Mouse (Mus musculus) liver, postnatal 0 days (tissue): ENCODE data around the gene Psmd11. TPM values are rescaled to one million over a fixed set of nuclear protein-coding genes. Genes with fewer than 3 reads are reported as not detected.

Experiments
- ATAC-seq: fragments of 200-750 bp; cut with Nextera tagmentation; 2 replicates; pipeline ENCODE4 v1.8.0; 2017; ENCODE audit warnings: mild to moderate bottlenecking, moderate library complexity
- DNase-seq: peaks from one replicate; pipeline ENCODE4 v3.0.0-alpha.2; 2016
- H3K27ac ChIP-seq: fragments of 300-500 bp; sonication (generic); 2 replicates; pipeline ENCODE4 v1.5.1; 2014; ENCODE audit warnings: antibody characterized with exemption, moderate library complexity, mild to moderate bottlenecking, low read depth
- H3K27me3 ChIP-seq: fragments of 300-500 bp; sonication (generic); 2 replicates; pipeline ENCODE4 v1.6.1; 2014; ENCODE audit warnings: low read length, control low read depth, mixed read lengths; ENCODE audit not compliant: insufficient read depth
- H3K36me3 ChIP-seq: fragments of 300-500 bp; sonication (generic); replicated peaks from 2 replicates; pipeline ENCODE4 v1.6.1; 2014; ENCODE audit warnings: mild to moderate bottlenecking, control low read depth, low read length, moderate library complexity, mixed read lengths; ENCODE audit not compliant: insufficient read depth
- H3K4me1 ChIP-seq: fragments of 300-500 bp; sonication (generic); 2 replicates; pipeline ENCODE4 v1.6.1; 2014; ENCODE audit warnings: antibody characterized with exemption, mild to moderate bottlenecking, control low read depth; ENCODE audit not compliant: insufficient read depth
- H3K4me2 ChIP-seq: fragments of 300-500 bp; sonication (generic); 2 replicates; pipeline ENCODE4 v1.6.1; 2014; ENCODE audit warnings: low read depth, mild to moderate bottlenecking, low read length, moderate library complexity, mixed read lengths
- H3K4me3 ChIP-seq: fragments of 300-500 bp; sonication (generic); 2 replicates; pipeline ENCODE4 v1.5.1; 2014; ENCODE audit warnings: low read depth, low read length
- H3K9ac ChIP-seq: fragments of 300-500 bp; sonication (generic); replicated peaks from 2 replicates; pipeline ENCODE4 v1.6.1; 2014; ENCODE audit warnings: mild to moderate bottlenecking, moderate library complexity
- H3K9me3 ChIP-seq: fragments of 300-500 bp; sonication (generic); 2 replicates; pipeline ENCODE4 v1.6.1; 2016; ENCODE audit warnings: mild to moderate bottlenecking, control low read depth, low read length, mixed read lengths
- CTCF ChIP-seq: sonication (generic); IDR thresholded peaks from 2 replicates; pipeline ENCODE4 v1.5.1; 2016; ENCODE audit warnings: antibody characterized with exemption, low read depth
- EP300 ChIP-seq: IDR thresholded peaks from 2 replicates; pipeline ENCODE4 v1.6.1; 2016; ENCODE audit warnings: antibody characterized with exemption, low read depth, mild to moderate bottlenecking
- WGBS: fragments of 180-500 bp; shearing (Covaris S2); extraction: QIAGEN DNeasy Blood & Tissue Kit; methylation state at CpG from one replicate; pipeline ENCODE4 v1.1.7; 2014; ENCODE audit not compliant: insufficient replicate concordance; 5-methylcytosine and 5-hydroxymethylcytosine counted together
- polyA plus RNA-seq: library from polyadenylated mRNA; unstranded; fragments of >200 nt; fragmentation: Nextera tagmentation; extraction: Ambion mirVana; gene quantifications from 2 replicates; pipeline ENCODE4 v1.2.1, GENCODE M21; 2015

Psmd11 gene
- polyA plus RNA-seq, 1 experiment from 2014 or later: 143 TPM

- 65% methylated on average over 12 of the region's 12 CpGs for WGBS
- no peak for TF ChIP-seq EP300
- TF ChIP-seq CTCF: no peak
- Histone ChIP-seq H3K4me2 (no peak overlapping the region), H3K4me3 (no peak overlapping the region), H3K4me1 (peaks cover 8% of the 10 kb centered on the region), H3K9me3 (no peaks in the 10 kb centered on the region), H3K9ac (no peak overlapping the region), H3K27me3 (no peaks in the 10 kb centered on the region), H3K36me3 (no peaks in the 10 kb centered on the region), H3K27ac (no peak overlapping the region)
- ATAC-seq: no peak
- DNase-seq: no peak
These were observed 55.9 kb downstream of the Psmd11 start for GRCm38 (mm10) chr11:80484191-80484791.

GRCm38 (mm10) chr11:80485120-80485551 lies 56.7 kb downstream of the Psmd11 start:
- TF ChIP-seq EP300 (no peak), CTCF (no peak)
- WGBS: 85% methylated on average over 9 of the region's 9 CpGs
- Histone ChIP-seq H3K27me3 (no peaks in the 10 kb centered on the region), H3K9me3 (no peaks in the 10 kb centered on the region), H3K4me3 (no peak overlapping the region), H3K27ac (no peak overlapping the region), H3K4me2 (no peak overlapping the region), H3K36me3 (no peaks in the 10 kb centered on the region), H3K9ac (no peak overlapping the region), H3K4me1 (peaks cover 15% of the 10 kb centered on the region)
- no peak for ATAC-seq
- DNase-seq: no peak

DNA sequence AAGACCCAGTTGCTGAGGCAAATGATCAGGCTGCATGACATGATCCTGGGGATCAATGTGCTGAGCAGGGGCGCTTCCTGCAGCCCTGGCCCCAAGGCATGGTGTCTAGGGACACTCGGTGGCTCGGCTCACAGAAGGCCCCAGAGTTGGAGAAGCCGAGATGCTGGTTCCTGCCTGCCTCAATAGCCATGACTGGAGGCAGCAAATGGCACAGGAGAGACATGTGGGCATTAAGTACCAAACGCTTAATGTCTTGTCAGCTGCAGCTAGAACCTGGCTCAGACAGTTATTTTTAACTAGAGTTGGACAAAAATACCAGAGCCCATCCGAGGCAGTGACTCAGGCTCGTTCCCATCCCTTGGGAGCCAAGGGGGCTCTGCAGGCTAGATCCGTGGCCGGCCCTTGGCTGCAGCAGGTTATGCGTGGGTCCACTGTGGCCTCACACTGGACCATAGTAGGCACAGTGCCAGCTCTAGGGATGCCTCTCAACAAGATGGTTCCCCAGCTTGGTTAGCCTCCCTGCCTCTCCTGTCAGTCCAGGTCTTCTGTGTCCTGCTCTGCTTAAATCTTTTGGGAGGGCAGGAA lies 57.3 kb downstream of the Psmd11 start:
- Histone ChIP-seq H3K4me1 (peaks cover 15% of the 10 kb centered on the region), H3K9ac (no peak overlapping the region), H3K27me3 (no peaks in the 10 kb centered on the region), H3K36me3 (no peaks in the 10 kb centered on the region), H3K9me3 (no peaks in the 10 kb centered on the region), H3K27ac (no peak overlapping the region), H3K4me2 (no peak overlapping the region), H3K4me3 (no peak overlapping the region)
- no peak for ATAC-seq
- WGBS: 83% methylated on average over 10 of the region's 10 CpGs
- TF ChIP-seq EP300 (no peak), CTCF (no peak)
- DNase-seq: no peak

DNA sequence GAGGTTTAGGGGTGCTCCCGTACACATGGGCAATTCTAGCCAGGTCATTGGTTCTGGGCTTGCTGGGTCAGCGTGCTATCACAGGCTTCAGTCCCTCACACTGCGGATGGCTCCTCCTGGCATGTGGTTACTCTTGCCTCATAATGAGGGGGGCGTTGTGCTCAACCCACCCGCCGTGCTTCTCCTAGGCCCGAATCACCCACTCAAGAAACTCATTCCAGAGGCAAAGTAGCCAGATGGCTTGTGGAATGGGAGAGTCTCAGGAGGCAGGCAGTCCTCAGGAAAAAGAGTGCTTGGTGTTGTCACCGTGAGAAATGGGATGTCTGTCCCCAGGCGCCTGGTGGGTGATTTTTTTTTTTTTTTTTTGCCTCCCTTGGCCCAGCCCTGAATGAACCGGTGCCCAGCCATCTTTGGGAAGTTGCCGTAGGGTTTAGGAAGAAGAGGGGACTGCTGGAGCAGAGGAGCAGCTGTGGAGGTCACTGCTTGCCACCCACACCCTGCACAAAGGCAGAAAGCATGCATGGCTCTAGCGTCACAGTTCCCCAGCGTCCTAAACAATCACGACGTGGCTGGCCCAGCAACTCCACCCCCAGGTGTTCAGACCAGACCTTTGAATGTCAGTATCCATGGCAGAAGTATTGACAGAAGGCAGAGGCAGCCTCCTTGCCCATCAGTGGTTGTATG lies 59.6 kb downstream of the Psmd11 start:
- H3K4me3 ChIP-seq: no peak overlapping the region
- no peak for TF ChIP-seq EP300
- TF ChIP-seq CTCF: no peak
- H3K27me3 ChIP-seq: no peaks in the 10 kb centered on the region
- 74% methylated on average over 15 of the region's 15 CpGs for WGBS
- no peak overlapping the region for H3K27ac ChIP-seq
- H3K9ac ChIP-seq: no peak overlapping the region
- H3K4me1 ChIP-seq: peaks cover 15% of the 10 kb centered on the region
- DNase-seq: no peak
- no peaks in the 10 kb centered on the region for H3K9me3 ChIP-seq
- no peak overlapping the region for H3K4me2 ChIP-seq
- no peak for ATAC-seq
- no peaks in the 10 kb centered on the region for H3K36me3 ChIP-seq

GRCm38 (mm10) chr11:80489172-80489881 lies 60.9 kb downstream of the Psmd11 start:
- DNase-seq: no peak
- peak; percentile 19 for ATAC-seq
- H3K4me2 ChIP-seq: peak overlapping the region; percentile 40; the same call in 1 of the 2 replicates
- no peaks in the 10 kb centered on the region for H3K27me3 ChIP-seq
- H3K36me3 ChIP-seq: no peaks in the 10 kb centered on the region
- no peak for TF ChIP-seq EP300
- TF ChIP-seq CTCF: no peak
- WGBS: 40% methylated on average over 12 of the region's 12 CpGs
- no peak overlapping the region; the same call in 1 of the 2 replicates for H3K9ac ChIP-seq
- H3K9me3 ChIP-seq: no peaks in the 10 kb centered on the region
- H3K4me3 ChIP-seq: no peak overlapping the region
- peak overlapping the region; percentile 78 for H3K27ac ChIP-seq
- peaks cover 15% of the 10 kb centered on the region for H3K4me1 ChIP-seq

DNA sequence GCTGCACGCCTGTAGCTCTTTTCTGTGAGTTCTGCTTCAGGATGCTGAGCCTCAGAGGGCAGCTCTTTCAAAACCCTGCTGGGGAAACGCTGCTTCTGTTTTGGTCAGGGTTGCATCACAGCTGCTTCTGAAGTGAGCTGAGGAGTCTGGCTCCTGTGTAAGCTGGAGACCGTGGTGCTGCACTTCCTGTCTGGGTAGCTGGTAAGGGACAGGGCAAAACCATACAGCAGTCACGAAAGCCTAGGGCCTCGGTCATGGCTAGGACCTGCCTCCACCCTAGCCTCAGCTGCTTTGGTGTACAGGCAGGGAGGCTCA lies 61.4 kb downstream of the Psmd11 start:
- Histone ChIP-seq H3K9me3 (no peaks in the 10 kb centered on the region), H3K27ac (peak overlapping the region; percentile 78), H3K4me1 (peaks cover 15% of the 10 kb centered on the region), H3K27me3 (no peaks in the 10 kb centered on the region), H3K4me2 (peak overlapping the region; percentile 40; the same call in 1 of the 2 replicates), H3K4me3 (no peak overlapping the region), H3K9ac (no peak overlapping the region), H3K36me3 (no peaks in the 10 kb centered on the region)
- peak; percentile 60 for ATAC-seq
- WGBS: 14% methylated on average over 5 of the region's 5 CpGs
- peak; percentile 55 for DNase-seq
- TF ChIP-seq CTCF (no peak), EP300 (no peak)
